Mouse (Mus musculus) embryonic facial prominence, embryonic 13.5 days (tissue): Measurements from ENCODE around the gene Slc8a2. TPM values are rescaled to one million over a fixed set of nuclear protein-coding genes. Genes with fewer than 3 reads are reported as not detected.
A peak's percentile ranks its signal among the peaks of the same experiment; 100 is the strongest.

Source experiments
- ATAC-seq: fragments of 200-750 bp; cut with Nextera tagmentation; 2 replicates; pipeline ENCODE4 v1.8.0; 2017; ENCODE audit warnings: low read depth; ENCODE audit not compliant: insufficient number of reproducible peaks, insufficient read depth, low FRiP score, low TSS enrichment
- H3K27ac ChIP-seq: fragments of 300-500 bp; sonication (generic); 2 replicates; pipeline ENCODE4 v1.5.1; 2015; ENCODE audit warnings: moderate library complexity, mild to moderate bottlenecking, inconsistent platforms
- H3K27me3 ChIP-seq: fragments of 300-500 bp; sonication (generic); 2 replicates; pipeline ENCODE4 v1.6.1; 2015; ENCODE audit warnings: mild to moderate bottlenecking, inconsistent platforms
- H3K36me3 ChIP-seq: fragments of 300-500 bp; sonication (generic); 2 replicates; pipeline ENCODE4 v1.6.1; 2015; ENCODE audit warnings: mild to moderate bottlenecking, inconsistent platforms
- H3K4me1 ChIP-seq: fragments of 300-500 bp; sonication (generic); 2 replicates; pipeline ENCODE4 v1.6.1; 2015; ENCODE audit warnings: inconsistent platforms
- H3K4me2 ChIP-seq: fragments of 300-500 bp; sonication (generic); 2 replicates; pipeline ENCODE4 v1.6.1; 2015; ENCODE audit warnings: moderate library complexity, mild to moderate bottlenecking, inconsistent platforms
- H3K4me3 ChIP-seq: fragments of 300-500 bp; sonication (generic); 2 replicates; pipeline ENCODE4 v1.5.1; 2015; ENCODE audit warnings: mild to moderate bottlenecking, inconsistent platforms
- H3K9ac ChIP-seq: fragments of 300-500 bp; sonication (generic); 2 replicates; pipeline ENCODE4 v1.6.1; 2015; ENCODE audit warnings: mild to moderate bottlenecking, inconsistent platforms
- H3K9me3 ChIP-seq: fragments of 300-500 bp; sonication (generic); 2 replicates; pipeline ENCODE4 v1.6.1; 2016; ENCODE audit warnings: inconsistent platforms
- WGBS: fragments of 180-500 bp; shearing (Covaris S2); methylation state at CpG from one replicate; pipeline ENCODE4 v1.1.7; 2015; ENCODE audit warnings: mixed read lengths; 5-methylcytosine and 5-hydroxymethylcytosine counted together
- polyA plus RNA-seq: library from polyadenylated mRNA; unstranded; fragments of >200 nt; fragmentation: Nextera tagmentation; extraction: Ambion mirVana; gene quantifications from 2 replicates; pipeline ENCODE4 v1.2.1, GENCODE M21; 2015

Gene Slc8a2
- 0.34 and 0.37 TPM in 2 replicates for polyA plus RNA-seq

DNA sequence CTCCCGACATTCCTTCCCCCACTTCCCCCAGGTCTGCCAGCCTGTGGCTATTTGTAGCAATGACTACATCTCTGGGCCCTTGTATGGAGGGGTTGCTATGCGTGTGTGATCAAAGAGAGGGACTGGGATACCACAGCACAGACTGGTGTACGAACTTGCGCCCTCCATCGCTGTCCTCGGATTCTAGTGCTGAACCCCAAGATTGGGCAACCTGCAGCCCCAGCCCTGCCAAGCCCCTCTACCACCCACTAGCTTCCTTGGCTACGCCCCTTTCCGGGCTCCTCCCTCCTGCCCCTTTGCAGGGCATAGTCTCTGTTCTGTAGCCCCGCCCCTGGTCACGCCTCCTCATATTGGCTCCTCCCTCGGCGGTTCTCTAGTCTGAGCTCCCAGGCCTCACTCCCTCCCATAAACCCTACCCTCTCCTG lies at the start of gene Slc8a2:
Gene Slc8a2 (plus strand): TSS at position 406 of the 425 bp plus-strand sequence.
- Histone ChIP-seq H3K27me3 (peaks cover 5% of the 10 kb centered on the region; the same call in 1 of the 2 replicates), H3K9me3 (no peaks in the 10 kb centered on the region), H3K36me3 (peaks cover 38% of the 10 kb centered on the region), H3K9ac (peak within 1 kb of the TSS; percentile 78), H3K27ac (peak within 1 kb of the TSS; percentile 90), H3K4me3 (peak within 1 kb of the TSS; percentile 60), H3K4me1 (peaks cover 31% of the 10 kb centered on the region), H3K4me2 (peak within 1 kb of the TSS; percentile 80)
- ATAC-seq, result peak; percentile 81
- WGBS, result under 1% methylated on average over 12 of the region's 12 CpGs

GRCm38 (mm10) chr7:16079947-16080346 lies 49.7 kb upstream of the Slc8a2 start:
- H3K4me2 ChIP-seq, result no peak overlapping the region
- no peak for ATAC-seq
- H3K36me3 ChIP-seq, result no peaks in the 10 kb centered on the region
- no peak overlapping the region for H3K27ac ChIP-seq
- H3K4me1 ChIP-seq, result no peaks in the 10 kb centered on the region
- no peaks in the 10 kb centered on the region for H3K9me3 ChIP-seq
- WGBS, result 75% methylated on average over 1 of the region's 1 CpGs
- no peak overlapping the region for H3K4me3 ChIP-seq
- no peak overlapping the region for H3K9ac ChIP-seq
- H3K27me3 ChIP-seq, result no peaks in the 10 kb centered on the region

DNA sequence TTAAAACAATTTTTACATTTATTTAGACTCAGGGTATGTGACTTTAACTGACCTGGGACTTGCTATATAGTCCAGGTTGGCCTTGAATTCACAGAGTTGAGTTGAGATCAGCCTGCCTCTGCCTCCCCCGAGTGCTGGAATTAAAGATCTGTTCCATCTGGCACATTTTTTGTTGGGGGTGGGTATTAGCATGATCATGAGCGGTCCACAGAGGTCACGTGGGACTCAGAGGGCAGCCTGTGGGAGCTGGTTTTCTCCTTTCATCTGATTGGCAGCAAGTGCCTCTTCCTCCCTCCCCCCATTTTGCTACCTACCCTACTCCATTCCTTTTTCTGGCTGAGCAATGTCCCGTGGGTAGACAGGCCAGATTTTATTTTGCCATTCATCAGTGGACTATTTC lies 49.0 kb upstream of the Slc8a2 start:
- Histone ChIP-seq H3K27me3 (no peaks in the 10 kb centered on the region), H3K4me3 (no peak overlapping the region), H3K4me2 (no peak overlapping the region), H3K9me3 (no peaks in the 10 kb centered on the region), H3K36me3 (no peaks in the 10 kb centered on the region), H3K27ac (no peak overlapping the region), H3K4me1 (no peaks in the 10 kb centered on the region), H3K9ac (no peak overlapping the region)
- WGBS, result 64% methylated on average over 4 of the region's 4 CpGs
- no peak for ATAC-seq

- no peak for ATAC-seq
Observed at GRCm38 (mm10) chr7:16083361-16083760, 46.3 kb upstream of the Slc8a2 start.

GRCm38 (mm10) chr7:16087587-16087986 lies 42.0 kb upstream of the Slc8a2 start:
- no peaks in the 10 kb centered on the region for H3K4me1 ChIP-seq
- no peak for ATAC-seq
- H3K9me3 ChIP-seq, result no peaks in the 10 kb centered on the region
- no peaks in the 10 kb centered on the region for H3K36me3 ChIP-seq
- no peak overlapping the region for H3K4me3 ChIP-seq
- no peak overlapping the region for H3K9ac ChIP-seq
- 77% methylated on average over 2 of the region's 2 CpGs for WGBS
- H3K27ac ChIP-seq, result no peak overlapping the region
- H3K4me2 ChIP-seq, result no peak overlapping the region
- H3K27me3 ChIP-seq, result 0 out of 2 replicates have a peak, but pooled peaks cover 6% of the 10 kb centered on the region

More at GRCm38 (mm10) chr7:16083361-16083760, 46.3 kb upstream of the Slc8a2 start:
- no peaks in the 10 kb centered on the region for H3K4me1 ChIP-seq
- WGBS, result 52% methylated on average over 4 of the region's 4 CpGs
- H3K36me3 ChIP-seq, result no peaks in the 10 kb centered on the region
- H3K27me3 ChIP-seq, result no peaks in the 10 kb centered on the region
- H3K9me3 ChIP-seq, result no peaks in the 10 kb centered on the region
- H3K27ac ChIP-seq, result no peak overlapping the region
- no peak overlapping the region for H3K4me3 ChIP-seq
- H3K4me2 ChIP-seq, result no peak overlapping the region
- no peak overlapping the region for H3K9ac ChIP-seq

DNA sequence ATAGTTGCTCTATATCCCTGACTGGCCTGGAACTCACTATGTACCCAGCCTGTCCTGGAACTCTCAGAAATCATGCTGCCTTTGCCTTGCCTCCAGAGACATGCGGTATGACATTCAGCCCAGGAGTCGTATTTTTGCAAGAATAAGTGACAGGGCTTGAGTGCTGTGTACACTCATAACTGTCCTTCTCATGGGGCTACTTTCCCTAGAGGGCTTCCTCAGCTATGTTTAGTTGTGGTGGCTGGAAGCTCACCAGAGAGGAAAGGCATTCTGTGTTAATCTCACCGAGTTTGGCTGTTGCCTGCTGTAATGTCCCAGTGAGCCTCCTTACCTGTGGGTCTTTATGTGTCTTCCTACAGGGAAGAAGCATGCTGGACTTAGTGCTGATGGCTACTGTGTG lies 35.0 kb upstream of the Slc8a2 start:
- no peaks in the 10 kb centered on the region for H3K9me3 ChIP-seq
- H3K27ac ChIP-seq, result no peak overlapping the region
- H3K27me3 ChIP-seq, result 0 out of 2 replicates have a peak, but pooled peaks cover 6% of the 10 kb centered on the region
- peaks cover 9% of the 10 kb centered on the region for H3K4me1 ChIP-seq
- H3K4me2 ChIP-seq, result no peak overlapping the region
- no peak overlapping the region for H3K4me3 ChIP-seq
- H3K36me3 ChIP-seq, result no peaks in the 10 kb centered on the region
- no peak for ATAC-seq
- WGBS, result 72% methylated on average over 3 of the region's 3 CpGs
- H3K9ac ChIP-seq, result no peak overlapping the region

- Histone ChIP-seq H3K27ac (peak within 1 kb of the TSS; percentile 86), H3K27me3 (no peaks in the 10 kb centered on the region), H3K9ac (peak within 1 kb of the TSS; percentile 99), H3K4me3 (peak within 1 kb of the TSS; percentile 99), H3K4me2 (peak within 1 kb of the TSS; percentile 85), H3K9me3 (no peaks in the 10 kb centered on the region), H3K4me1 (peaks cover 35% of the 10 kb centered on the region), H3K36me3 (peaks cover 17% of the 10 kb centered on the region)
- under 1% methylated on average over 68 of the region's 68 CpGs for WGBS
- peak; percentile 99 for ATAC-seq
Observed at GRCm38 (mm10) chr7:16098021-16099017, 31.3 kb upstream of the Slc8a2 start, which contains the start of gene Napa. Napa (plus strand) TSS chr7:16098458.

DNA sequence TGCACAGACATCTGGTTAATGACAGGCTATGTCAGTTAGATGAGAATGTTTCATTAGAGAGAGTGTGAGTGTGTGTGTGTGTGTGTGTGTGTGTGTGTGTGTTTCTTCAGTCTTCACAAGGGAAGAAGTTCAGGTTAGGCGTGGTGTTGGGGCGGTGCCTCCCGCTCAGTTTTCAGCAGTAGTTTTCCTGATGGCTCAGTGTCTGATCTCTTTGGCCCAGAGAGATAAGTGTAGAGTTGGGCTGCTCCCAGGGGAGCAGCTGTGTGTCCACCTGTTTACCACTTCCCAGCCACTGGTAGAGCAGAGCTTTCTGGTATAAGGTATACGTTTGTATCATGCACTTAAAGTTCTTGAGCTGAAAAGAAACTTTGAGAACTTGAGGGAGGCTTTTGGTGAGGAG lies 29.7 kb upstream of the Slc8a2 start:
- Histone ChIP-seq H3K27me3 (no peaks in the 10 kb centered on the region), H3K9ac (peak overlapping the region; percentile 99), H3K27ac (no peak overlapping the region), H3K36me3 (peaks cover 31% of the 10 kb centered on the region), H3K4me3 (peak overlapping the region; percentile 99), H3K9me3 (no peaks in the 10 kb centered on the region), H3K4me2 (peak overlapping the region; percentile 85), H3K4me1 (peaks cover 40% of the 10 kb centered on the region)
- 83% methylated on average over 4 of the region's 4 CpGs for WGBS
- no peak for ATAC-seq

DNA sequence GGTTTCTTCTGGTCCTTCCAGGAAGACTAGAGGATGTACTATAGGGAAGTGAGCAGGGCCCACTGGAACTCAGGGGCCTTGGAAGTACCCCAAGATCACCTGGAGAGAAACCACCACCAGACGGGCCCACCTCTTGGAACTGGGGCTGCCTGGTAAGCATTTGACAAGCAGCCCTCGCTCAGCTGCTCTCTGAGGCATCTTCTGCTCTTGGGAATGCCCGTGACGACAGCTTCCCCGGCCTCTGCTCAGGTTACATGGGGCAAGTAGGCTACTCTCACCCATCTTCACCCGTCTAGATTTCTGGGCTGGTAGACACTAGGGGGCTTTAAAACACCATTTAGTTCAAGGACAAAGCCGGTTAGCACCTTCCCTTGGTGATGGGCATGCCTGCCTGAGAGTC lies 28.5 kb upstream of the Slc8a2 start:
- no peak overlapping the region for H3K9ac ChIP-seq
- no peak overlapping the region for H3K4me2 ChIP-seq
- no peaks in the 10 kb centered on the region for H3K9me3 ChIP-seq
- no peak for ATAC-seq
- no peak overlapping the region for H3K27ac ChIP-seq
- WGBS, result 65% methylated on average over 7 of the region's 7 CpGs
- H3K4me1 ChIP-seq, result peaks cover 40% of the 10 kb centered on the region
- peaks cover 40% of the 10 kb centered on the region for H3K36me3 ChIP-seq
- no peaks in the 10 kb centered on the region for H3K27me3 ChIP-seq
- no peak overlapping the region for H3K4me3 ChIP-seq

GRCm38 (mm10) chr7:16101726-16102475 lies 27.7 kb upstream of the Slc8a2 start:
- Histone ChIP-seq H3K9ac (peak overlapping the region; percentile 12; the same call in 1 of the 2 replicates), H3K36me3 (peaks cover 40% of the 10 kb centered on the region), H3K4me2 (no peak overlapping the region), H3K4me1 (peaks cover 40% of the 10 kb centered on the region), H3K4me3 (no peak overlapping the region), H3K27ac (no peak overlapping the region), H3K27me3 (no peaks in the 10 kb centered on the region), H3K9me3 (no peaks in the 10 kb centered on the region)
- ATAC-seq, result no peak
- WGBS, result 69% methylated on average over 15 of the region's 15 CpGs

DNA sequence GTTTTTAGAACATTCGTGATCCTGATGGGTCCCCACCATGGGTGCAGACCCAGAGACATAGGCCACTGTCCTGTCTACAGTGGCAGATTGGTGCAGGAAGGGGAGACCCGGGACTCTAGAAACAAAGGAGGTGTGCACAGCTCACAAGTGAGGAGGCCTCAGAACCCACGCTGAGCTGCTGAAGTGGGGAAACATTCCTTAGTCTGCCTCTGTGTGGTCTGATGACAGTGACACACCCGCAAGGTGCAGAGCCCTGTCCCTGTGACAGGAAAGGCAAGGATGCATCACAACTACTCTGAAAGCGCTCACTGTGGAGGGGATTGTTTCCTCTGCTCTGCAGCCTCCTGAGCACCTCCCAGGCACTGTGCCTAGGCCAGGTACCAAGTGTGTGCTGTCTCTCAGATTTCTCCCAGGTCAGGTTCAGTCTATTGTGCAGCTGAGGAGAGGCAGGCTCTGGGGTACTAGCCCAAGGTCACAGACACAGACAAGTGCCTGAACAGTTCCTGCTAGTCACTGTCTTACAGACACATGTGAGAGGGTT lies 26.9 kb upstream of the Slc8a2 start:
- Histone ChIP-seq H3K9me3 (no peaks in the 10 kb centered on the region), H3K9ac (0 out of 2 replicates have a peak overlapping the region, but pooled peaks have one; percentile 11), H3K27me3 (no peaks in the 10 kb centered on the region), H3K4me2 (no peak overlapping the region), H3K4me1 (peaks cover 37% of the 10 kb centered on the region), H3K27ac (no peak overlapping the region), H3K36me3 (peaks cover 48% of the 10 kb centered on the region), H3K4me3 (no peak overlapping the region)
- no peak for ATAC-seq
- 90% methylated on average over 5 of the region's 5 CpGs for WGBS
